Mouse (Mus musculus) heart, adult 2 months (tissue): ENCODE data around the gene Cdk5rap3. TPM values are rescaled to one million over a fixed set of nuclear protein-coding genes. Genes with fewer than 3 reads are reported as not detected.

Source experiments
- DNase-seq, 2 experiments: peaks; one replicate each; pipeline ENCODE4 v3.0.0; 2021
- H3K27ac ChIP-seq: fragments of 200-600 bp; 2 replicates; pipeline ENCODE4 v1.8.1; 2022
- H3K27me3 ChIP-seq: fragments of 200-500 bp; 2 replicates; pipeline ENCODE4 v1.6.1; 2012; ENCODE audit warnings: mild to moderate bottlenecking, low read length, inconsistent platforms, mixed read lengths; ENCODE audit not compliant: control insufficient read depth, insufficient read depth
- H3K36me3 ChIP-seq: fragments of 200-500 bp; 2 replicates; pipeline ENCODE4 v1.6.1; 2012; ENCODE audit warnings: low read length, inconsistent platforms; ENCODE audit not compliant: control insufficient read depth, insufficient read depth
- H3K4me1 ChIP-seq: fragments of 200-500 bp; 2 replicates; pipeline ENCODE4 v1.6.1; 2011; ENCODE audit warnings: low read length; ENCODE audit not compliant: control insufficient read depth, insufficient read depth
- H3K4me3 ChIP-seq: fragments of 200-600 bp; 2 replicates; pipeline ENCODE4 v1.8.1; 2022
- H3K79me2 ChIP-seq: fragments of 200-500 bp; replicated peaks from 2 replicates; pipeline ENCODE4 v1.6.1; 2012; ENCODE audit warnings: mild to moderate bottlenecking, inconsistent platforms, low read length, moderate library complexity, mixed read lengths; ENCODE audit not compliant: control insufficient read depth, insufficient read depth
- H3K9ac ChIP-seq: fragments of 200-500 bp; 2 replicates; pipeline ENCODE4 v1.6.1; 2012; ENCODE audit warnings: low read depth, mild to moderate bottlenecking, control low read depth, inconsistent platforms, low read length, mixed read lengths
- CTCF ChIP-seq: fragments of 200-600 bp; IDR thresholded peaks from 2 replicates; pipeline ENCODE4 v1.8.1; 2022; ENCODE audit warnings: antibody characterized with exemption, mild to moderate bottlenecking, moderate library complexity
- EP300 ChIP-seq: fragments of 200-500 bp; IDR thresholded peaks from 2 replicates; pipeline ENCODE4 v1.6.1; 2011; ENCODE audit warnings: low read depth, low read length, control low read depth; ENCODE audit not compliant: insufficient read depth
- POLR2A ChIP-seq: fragments of 200-500 bp; IDR thresholded peaks from 2 replicates; pipeline ENCODE4 v1.6.1; 2011; ENCODE audit warnings: mild to moderate bottlenecking, low read depth, low read length, control low read depth; ENCODE audit not compliant: insufficient read depth
- WGBS: fragments of 180-500 bp; shearing (Covaris S2); methylation state at CpG from one replicate; pipeline ENCODE4 v1.1.7; 2018; 5-methylcytosine and 5-hydroxymethylcytosine counted together
- intact Hi-C: fragments of 180-260 bp; cut with DNase I; formaldehyde crosslinking; loops from one replicate; pipeline ENCODE4 v1.15.1; 2025
- polyA plus RNA-seq: library from polyadenylated mRNA; depleted of rRNA; stranded (reverse); fragments of >200 nt; gene quantifications from 2 replicates; pipeline ENCODE4 v1.2.3, GENCODE M21; 2012
- total RNA-seq, 2 experiments: library from RNA; stranded (reverse); gene quantifications; 2 replicates each; pipeline ENCODE4 v1.2.3; 2021

Cdk5rap3 gene
- total and polyA plus RNA-seq, 3 experiments, result 13.8 to 25.2 (median 17.4) TPM

DNA sequence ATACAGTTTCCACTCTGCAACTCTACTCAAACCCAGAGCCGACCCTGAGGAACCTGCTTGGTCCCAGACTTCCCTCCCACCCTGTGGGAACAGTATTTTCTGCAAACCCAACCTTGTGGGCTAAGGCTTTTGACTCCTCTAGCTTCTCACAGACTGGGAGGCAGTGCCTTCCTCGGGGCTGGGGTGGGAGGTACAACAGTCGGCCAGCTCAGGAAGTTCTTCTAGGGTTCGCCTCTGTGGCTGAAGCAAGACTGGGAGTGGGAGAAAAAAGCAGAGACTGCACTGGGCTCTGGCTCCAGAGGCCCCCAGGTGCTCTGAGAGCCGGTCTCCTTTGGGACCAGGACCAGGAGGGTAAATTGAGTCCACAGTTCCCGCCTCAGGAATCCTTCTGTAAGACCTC lies 36.6 kb upstream of the Cdk5rap3 start:
- no peak overlapping the region for H3K27ac ChIP-seq
- no peaks in the 10 kb centered on the region for H3K4me1 ChIP-seq
- H3K4me3 ChIP-seq, result no peak overlapping the region
- H3K36me3 ChIP-seq, result no peaks in the 10 kb centered on the region
- no peak for DNase-seq
- no peaks in the 10 kb centered on the region for H3K27me3 ChIP-seq
- TF ChIP-seq CTCF (no peak), EP300 (no peak), POLR2A (no peak)
- no peak overlapping the region for H3K9ac ChIP-seq
- 53% methylated on average over 6 of the region's 6 CpGs for WGBS
- H3K79me2 ChIP-seq, result no peaks in the 10 kb centered on the region
- intact Hi-C loops, result no loop called here

DNA sequence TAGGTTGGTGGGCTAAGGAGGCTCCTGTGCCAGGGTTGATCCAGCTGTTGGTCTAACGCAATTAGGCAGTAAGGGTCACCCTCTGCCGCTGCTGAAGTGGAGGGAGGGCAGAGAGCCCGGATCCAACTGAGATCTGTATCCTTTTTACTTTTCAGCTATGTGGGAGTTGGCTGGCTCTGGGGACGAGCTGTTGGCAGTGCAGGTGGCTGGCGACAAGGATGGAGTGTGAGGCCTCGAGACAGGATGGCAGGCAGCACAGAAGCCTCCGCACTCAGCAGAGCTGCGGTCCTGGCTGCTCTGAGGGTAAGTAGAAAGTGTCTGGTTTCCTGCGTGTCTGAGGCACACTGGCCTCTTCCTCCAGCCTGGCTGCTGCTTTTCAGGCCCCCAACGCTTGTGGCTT lies 36.1 kb upstream of the Cdk5rap3 start:
- Histone ChIP-seq H3K36me3 (no peaks in the 10 kb centered on the region), H3K27me3 (no peaks in the 10 kb centered on the region)
- 79% methylated on average over 10 of the region's 10 CpGs for WGBS

DNA sequence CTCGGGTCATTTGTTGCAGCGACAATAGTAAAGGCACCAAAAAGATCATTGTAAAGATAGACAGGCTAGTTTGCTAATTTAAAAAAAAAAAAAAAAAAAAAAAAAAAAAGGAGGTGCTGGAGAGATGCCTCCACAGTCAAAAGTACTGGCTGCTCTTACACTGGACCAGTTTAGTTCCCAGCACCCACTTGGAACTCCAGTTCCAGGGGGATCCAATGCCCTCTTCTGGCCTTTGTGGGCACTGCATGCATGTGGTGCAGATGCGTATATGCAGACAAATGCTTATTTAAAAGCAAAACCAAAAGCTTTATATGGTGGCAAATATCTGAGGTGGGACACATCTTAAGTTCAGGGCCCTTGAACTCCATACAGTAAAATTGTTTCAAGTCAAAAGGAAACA lies 34.5 kb upstream of the Cdk5rap3 start:
- WGBS, result 94% methylated on average over 3 of the region's 3 CpGs

More for the DNA sequence above, 36.1 kb upstream of the Cdk5rap3 start:
- H3K9ac ChIP-seq, result no peak overlapping the region
- intact Hi-C loops, result no loop called here
- H3K4me1 ChIP-seq, result no peaks in the 10 kb centered on the region
- no peaks in the 10 kb centered on the region for H3K79me2 ChIP-seq
- DNase-seq, result no peak
- H3K27ac ChIP-seq, result no peak overlapping the region
- TF ChIP-seq EP300, result no peak
- no peak for TF ChIP-seq CTCF
- TF ChIP-seq POLR2A, result no peak
- no peak overlapping the region for H3K4me3 ChIP-seq

DNA sequence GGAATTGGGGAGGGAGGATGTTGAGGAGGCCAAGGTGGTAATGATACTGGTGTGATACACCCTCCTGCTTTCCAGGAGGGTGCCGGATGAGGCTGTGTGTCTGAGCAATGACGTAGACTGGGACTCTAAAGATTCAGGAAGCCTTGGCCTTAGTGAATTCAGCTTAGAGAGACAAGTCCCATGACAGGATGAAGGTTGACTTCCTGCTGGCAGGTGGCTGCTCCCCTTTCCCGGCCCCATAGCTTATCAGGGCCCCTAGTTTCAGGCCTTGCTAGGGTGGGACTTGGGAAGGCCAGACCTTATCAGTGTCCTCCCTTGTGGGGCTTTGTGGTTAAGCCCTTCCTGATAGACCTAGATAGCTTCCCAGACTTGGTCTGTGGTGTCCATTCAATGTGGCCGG lies 31.6 kb upstream of the Cdk5rap3 start:
- peaks cover 2% of the 10 kb centered on the region; the same call in 1 of the 2 replicates for H3K4me1 ChIP-seq
- H3K27me3 ChIP-seq, result no peaks in the 10 kb centered on the region
- no peaks in the 10 kb centered on the region for H3K79me2 ChIP-seq
- no peak overlapping the region for H3K9ac ChIP-seq
- intact Hi-C loops, result no loop called here
- H3K36me3 ChIP-seq, result no peaks in the 10 kb centered on the region
- no peak overlapping the region for H3K4me3 ChIP-seq
- no peak for TF ChIP-seq POLR2A
- TF ChIP-seq EP300, result no peak
- no peak for TF ChIP-seq CTCF
- DNase-seq, result no peak
- WGBS, result 65% methylated on average over 4 of the region's 4 CpGs
- H3K27ac ChIP-seq, result no peak overlapping the region

More for the DNA sequence above, 34.5 kb upstream of the Cdk5rap3 start:
- H3K4me3 ChIP-seq, result no peak overlapping the region
- H3K36me3 ChIP-seq, result no peaks in the 10 kb centered on the region
- DNase-seq, result no peak
- H3K27me3 ChIP-seq, result no peaks in the 10 kb centered on the region
- intact Hi-C loops, result no loop called here
- H3K27ac ChIP-seq, result no peak overlapping the region
- H3K4me1 ChIP-seq, result no peaks in the 10 kb centered on the region
- H3K9ac ChIP-seq, result no peak overlapping the region
- no peaks in the 10 kb centered on the region for H3K79me2 ChIP-seq
- peak; percentile 48 for TF ChIP-seq CTCF
- no peak for TF ChIP-seq POLR2A

- no peak overlapping the region for H3K27ac ChIP-seq
- intact Hi-C loops, result no loop called here
Measured at GRCm38 (mm10) chr11:96946498-96946897, 30.2 kb upstream of the Cdk5rap3 start.

DNA sequence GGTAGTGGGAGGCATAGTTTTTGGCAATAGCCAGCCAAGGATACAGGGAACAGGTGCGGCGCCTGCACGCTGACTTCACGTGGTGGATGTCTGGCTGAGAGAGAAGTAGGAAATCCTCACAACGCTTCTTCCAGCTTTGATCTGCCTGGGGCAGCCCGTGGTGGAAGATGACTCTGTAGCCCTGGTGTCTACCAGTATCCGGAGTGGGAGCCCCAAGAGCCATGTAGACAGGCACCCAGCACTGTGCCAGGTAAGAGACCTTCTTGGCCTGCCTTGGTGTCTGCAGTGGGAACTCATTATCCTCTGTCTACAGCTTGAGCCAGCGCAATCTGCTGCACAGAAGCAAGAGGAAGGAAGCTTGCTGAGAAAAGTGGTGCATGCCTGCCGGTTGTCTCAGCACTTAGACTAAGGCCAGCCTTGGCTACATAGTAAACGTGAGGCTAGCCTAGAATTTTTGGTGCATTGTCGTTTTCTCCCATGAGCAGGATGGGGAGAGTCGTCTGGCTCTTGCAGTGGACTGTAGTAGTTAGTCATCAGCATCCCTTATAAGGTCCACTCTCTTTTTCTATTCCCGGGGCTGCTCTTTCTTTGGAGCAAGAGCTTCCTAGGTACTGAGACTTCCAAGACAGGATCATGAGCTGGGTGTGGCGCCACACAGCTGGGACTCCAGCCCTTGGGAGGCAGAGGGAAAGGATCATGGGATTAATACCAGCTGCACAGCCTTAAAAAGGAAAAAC lies 28.7 kb upstream of the Cdk5rap3 start:
- no peaks in the 10 kb centered on the region for H3K79me2 ChIP-seq
- 60% methylated on average over 14 of the region's 14 CpGs for WGBS
- DNase-seq, result no peak
- intact Hi-C loops, result loop anchor here (2.0 kb wide), 1 partner anchor 18 kb away; no protein-coding TSS in a partner anchor
- H3K27me3 ChIP-seq, result no peaks in the 10 kb centered on the region
- no peaks in the 10 kb centered on the region for H3K36me3 ChIP-seq
- no peak overlapping the region for H3K9ac ChIP-seq
- H3K4me1 ChIP-seq, result peaks cover 2% of the 10 kb centered on the region; the same call in 1 of the 2 replicates
- H3K4me3 ChIP-seq, result no peak overlapping the region
- TF ChIP-seq CTCF (no peak), EP300 (no peak), POLR2A (no peak)
- no peak overlapping the region for H3K27ac ChIP-seq

More at GRCm38 (mm10) chr11:96946498-96946897, 30.2 kb upstream of the Cdk5rap3 start:
- Histone ChIP-seq H3K27me3 (no peaks in the 10 kb centered on the region), H3K4me3 (no peak overlapping the region), H3K4me1 (peaks cover 2% of the 10 kb centered on the region; the same call in 1 of the 2 replicates), H3K36me3 (no peaks in the 10 kb centered on the region), H3K79me2 (no peaks in the 10 kb centered on the region), H3K9ac (no peak overlapping the region)
- WGBS, result 78% methylated on average over 9 of the region's 9 CpGs
- TF ChIP-seq EP300 (no peak), POLR2A (no peak), CTCF (no peak)
- no peak for DNase-seq
